Mouse (Mus musculus) heart, embryonic 15.5 days (tissue): ENCODE measurements at regions not wholly inside any gene's neighbourhood (a gene's known extent, or its start where the extent isn't known, plus 50 kb on each side); places are given as distances from the start of the nearest gene placed in this dataset.

Experiments
- ATAC-seq: fragments of 200-750 bp; cut with Nextera tagmentation; replicated peaks from 2 replicates; pipeline ENCODE4 v1.8.0; 2017; ENCODE audit warnings: low read depth, moderate TSS enrichment; ENCODE audit not compliant: insufficient number of reproducible peaks, insufficient read depth, low FRiP score
- H3K27ac ChIP-seq: fragments of 300-500 bp; sonication (generic); 2 replicates; pipeline ENCODE4 v1.5.1; 2015; ENCODE audit warnings: mild to moderate bottlenecking, inconsistent platforms
- H3K27me3 ChIP-seq: fragments of 300-500 bp; sonication (generic); 2 replicates; pipeline ENCODE4 v1.6.1; 2015; ENCODE audit warnings: inconsistent platforms
- H3K36me3 ChIP-seq: fragments of 300-500 bp; sonication (generic); 2 replicates; pipeline ENCODE4 v1.6.1; 2015; ENCODE audit warnings: mild to moderate bottlenecking, inconsistent platforms
- H3K4me1 ChIP-seq: fragments of 300-500 bp; sonication (generic); replicated peaks from 2 replicates; pipeline ENCODE4 v1.6.1; 2015; ENCODE audit warnings: inconsistent platforms
- H3K4me2 ChIP-seq: fragments of 300-500 bp; sonication (generic); 2 replicates; pipeline ENCODE4 v1.6.1; 2015; ENCODE audit warnings: inconsistent platforms, mild to moderate bottlenecking, moderate library complexity
- H3K4me3 ChIP-seq: fragments of 300-500 bp; sonication (generic); 2 replicates; pipeline ENCODE4 v1.5.1; 2015; ENCODE audit warnings: mild to moderate bottlenecking, inconsistent platforms
- H3K9ac ChIP-seq: fragments of 300-500 bp; sonication (generic); 2 replicates; pipeline ENCODE4 v1.6.1; 2015; ENCODE audit warnings: mild to moderate bottlenecking, inconsistent platforms
- H3K9me3 ChIP-seq: fragments of 300-500 bp; sonication (generic); replicated peaks from 2 replicates; pipeline ENCODE4 v1.6.1; 2016; ENCODE audit warnings: inconsistent platforms
- WGBS: fragments of 180-500 bp; shearing (Covaris S2); methylation state at CpG from one replicate; pipeline ENCODE4 v1.1.7; 2015; ENCODE audit warnings: mixed read lengths; 5-methylcytosine and 5-hydroxymethylcytosine counted together

DNA sequence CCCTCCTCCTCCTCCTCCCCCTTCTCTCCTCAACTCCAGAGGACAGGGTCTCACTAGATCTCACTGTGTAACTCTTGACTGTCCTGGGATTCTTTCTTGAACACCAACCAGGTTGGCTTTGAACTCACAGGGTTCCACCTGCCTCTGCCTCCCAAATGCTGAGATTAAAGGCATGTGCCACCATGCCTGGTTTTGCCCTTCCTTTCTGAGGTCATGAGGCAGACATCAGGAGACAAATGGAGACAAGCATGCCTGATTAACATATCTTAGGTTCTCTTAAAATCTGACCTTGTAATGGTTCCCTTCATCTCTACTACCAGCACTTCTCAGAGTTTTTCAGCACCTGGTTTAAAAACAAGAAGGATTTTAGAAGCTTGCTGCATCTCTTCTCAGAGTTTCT is 143.5 kb downstream of the Gm10260 start:
- Histone ChIP-seq H3K27me3 (no peaks in the 10 kb centered on the region), H3K4me1 (peaks cover 12% of the 10 kb centered on the region), H3K9ac (no peak overlapping the region), H3K27ac (no peak overlapping the region), H3K36me3 (no peaks in the 10 kb centered on the region), H3K4me2 (no peak overlapping the region), H3K4me3 (no peak overlapping the region), H3K9me3 (no peaks in the 10 kb centered on the region)
- no peak for ATAC-seq

DNA sequence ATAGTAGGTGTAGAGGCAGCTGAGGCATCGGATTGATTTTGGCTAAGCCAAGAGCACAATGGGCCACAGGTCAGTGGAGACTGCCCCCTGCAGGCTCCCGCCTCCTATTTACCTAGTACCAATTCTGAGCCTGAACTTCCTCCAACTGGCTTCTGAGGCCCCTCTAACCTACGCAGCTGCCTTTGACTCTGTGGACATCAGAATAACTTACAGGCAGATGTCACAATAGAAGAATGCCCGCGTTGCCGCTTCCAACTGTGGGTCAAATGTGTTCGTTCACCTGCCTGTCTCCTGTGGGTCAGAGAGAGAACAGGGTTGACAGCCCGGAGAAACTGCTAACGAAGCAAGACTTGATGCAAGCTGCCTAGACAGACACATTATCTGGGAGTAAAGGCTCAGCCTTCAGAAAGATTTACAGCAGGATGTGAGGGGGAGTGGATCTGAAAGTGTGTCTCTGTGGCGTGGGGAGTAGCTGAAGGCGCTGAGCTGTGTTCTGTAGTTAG is 153.2 kb downstream of the Gm10260 start:
- no peaks in the 10 kb centered on the region for H3K9me3 ChIP-seq
- WGBS = 31% methylated on average over 11 of the region's 11 CpGs
- ATAC-seq = no peak

DNA sequence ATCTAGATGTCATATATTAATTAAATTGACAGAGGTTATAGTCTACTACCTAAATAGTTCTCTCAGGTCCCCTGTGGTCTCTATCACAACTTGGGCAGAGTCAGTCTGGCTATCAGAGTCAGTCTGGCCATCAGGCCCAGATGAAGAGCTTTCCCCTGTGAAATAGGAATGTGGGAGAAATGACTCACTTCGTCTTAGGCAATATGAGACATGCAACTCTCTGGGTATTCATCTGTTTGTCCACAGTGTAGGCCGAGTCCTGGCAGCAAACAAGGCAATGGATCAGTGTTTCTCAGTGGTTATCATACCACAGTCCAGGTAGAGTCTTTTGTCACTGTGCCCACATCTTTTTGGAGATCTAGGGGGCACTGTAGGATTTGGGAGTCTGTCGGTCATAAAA is 156.0 kb downstream of the Gm10260 start:
- no peak overlapping the region for H3K27ac ChIP-seq
- no peaks in the 10 kb centered on the region for H3K27me3 ChIP-seq
- no peaks in the 10 kb centered on the region for H3K36me3 ChIP-seq
- no peak overlapping the region for H3K4me3 ChIP-seq
- H3K9ac ChIP-seq = no peak overlapping the region
- ATAC-seq = no peak
- H3K4me1 ChIP-seq = peaks cover 4% of the 10 kb centered on the region; the same call in 1 of the 2 replicates
- no peaks in the 10 kb centered on the region for H3K9me3 ChIP-seq
- WGBS = 74% methylated on average over 3 of the region's 3 CpGs
- no peak overlapping the region for H3K4me2 ChIP-seq

More for the DNA sequence above, 153.2 kb downstream of the Gm10260 start:
- Histone ChIP-seq H3K4me2 (no peak overlapping the region), H3K27ac (no peak overlapping the region), H3K4me3 (no peak overlapping the region), H3K36me3 (no peaks in the 10 kb centered on the region), H3K27me3 (no peaks in the 10 kb centered on the region), H3K9ac (no peak overlapping the region), H3K4me1 (peaks cover under 1% of the 10 kb centered on the region; the same call in 1 of the 2 replicates)

DNA sequence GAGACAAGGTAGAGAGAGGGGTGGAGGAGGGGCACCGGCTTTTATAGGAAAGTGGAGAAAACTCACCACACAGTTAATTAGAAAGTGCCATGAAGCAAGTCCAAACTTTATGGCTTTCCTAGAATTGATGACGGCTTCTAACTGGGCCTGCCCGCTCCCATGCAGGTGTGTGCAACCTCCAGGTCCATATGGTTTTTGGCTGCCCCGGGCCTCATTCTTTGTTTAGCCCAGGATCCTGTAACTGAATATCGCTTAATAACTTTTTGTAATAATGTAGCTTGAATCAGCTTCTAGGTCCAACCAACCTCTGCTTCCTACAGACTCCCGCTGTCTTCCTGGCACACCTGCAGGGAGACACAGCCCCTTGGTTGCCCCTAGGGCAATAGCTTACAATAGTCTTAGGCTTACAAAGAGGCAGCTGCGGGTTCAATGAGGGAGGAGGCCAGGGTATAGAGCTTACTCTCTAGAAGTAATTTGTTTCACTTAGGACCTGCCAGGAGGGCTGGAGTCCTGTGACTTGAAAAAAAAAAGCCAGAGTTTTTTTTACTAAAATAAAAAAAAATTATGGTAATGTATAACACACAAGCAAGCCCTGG is 159.2 kb downstream of the Gm10260 start:
- H3K4me2 ChIP-seq = no peak overlapping the region
- H3K4me1 ChIP-seq = peaks cover 4% of the 10 kb centered on the region; the same call in 1 of the 2 replicates
- H3K9me3 ChIP-seq = no peaks in the 10 kb centered on the region
- WGBS = 93% methylated on average over 7 of the region's 7 CpGs
- no peaks in the 10 kb centered on the region for H3K27me3 ChIP-seq
- no peak overlapping the region for H3K27ac ChIP-seq
- no peak overlapping the region for H3K9ac ChIP-seq
- ATAC-seq = no peak
- no peak overlapping the region for H3K4me3 ChIP-seq
- H3K36me3 ChIP-seq = no peaks in the 10 kb centered on the region

DNA sequence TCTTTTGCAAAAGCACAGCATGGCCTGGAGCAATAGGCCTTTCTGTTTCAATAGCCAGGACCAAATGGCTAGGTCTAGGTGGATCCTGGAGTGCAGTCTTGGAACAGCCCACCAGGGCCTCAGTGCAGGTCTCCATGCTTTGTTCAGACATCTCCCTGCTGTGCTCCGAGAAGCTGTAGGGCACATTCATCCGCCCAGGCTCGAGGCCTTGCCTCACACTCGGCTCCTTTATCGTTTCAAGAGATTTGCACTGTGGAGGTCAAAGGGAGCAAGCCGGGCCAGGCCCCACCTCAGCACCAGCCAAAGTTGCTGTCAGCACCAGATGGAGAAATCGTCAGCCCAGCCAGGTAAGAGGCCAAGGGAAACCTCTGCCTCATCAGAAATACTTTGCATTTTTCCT is 160.3 kb downstream of the Gm10260 start:
- Histone ChIP-seq H3K9me3 (no peaks in the 10 kb centered on the region), H3K27ac (no peak overlapping the region), H3K27me3 (no peaks in the 10 kb centered on the region), H3K9ac (no peak overlapping the region), H3K36me3 (no peaks in the 10 kb centered on the region), H3K4me1 (peaks cover 4% of the 10 kb centered on the region; the same call in 1 of the 2 replicates), H3K4me3 (no peak overlapping the region), H3K4me2 (no peak overlapping the region)
- no peak for ATAC-seq
- WGBS = 58% methylated on average over 7 of the region's 7 CpGs

DNA sequence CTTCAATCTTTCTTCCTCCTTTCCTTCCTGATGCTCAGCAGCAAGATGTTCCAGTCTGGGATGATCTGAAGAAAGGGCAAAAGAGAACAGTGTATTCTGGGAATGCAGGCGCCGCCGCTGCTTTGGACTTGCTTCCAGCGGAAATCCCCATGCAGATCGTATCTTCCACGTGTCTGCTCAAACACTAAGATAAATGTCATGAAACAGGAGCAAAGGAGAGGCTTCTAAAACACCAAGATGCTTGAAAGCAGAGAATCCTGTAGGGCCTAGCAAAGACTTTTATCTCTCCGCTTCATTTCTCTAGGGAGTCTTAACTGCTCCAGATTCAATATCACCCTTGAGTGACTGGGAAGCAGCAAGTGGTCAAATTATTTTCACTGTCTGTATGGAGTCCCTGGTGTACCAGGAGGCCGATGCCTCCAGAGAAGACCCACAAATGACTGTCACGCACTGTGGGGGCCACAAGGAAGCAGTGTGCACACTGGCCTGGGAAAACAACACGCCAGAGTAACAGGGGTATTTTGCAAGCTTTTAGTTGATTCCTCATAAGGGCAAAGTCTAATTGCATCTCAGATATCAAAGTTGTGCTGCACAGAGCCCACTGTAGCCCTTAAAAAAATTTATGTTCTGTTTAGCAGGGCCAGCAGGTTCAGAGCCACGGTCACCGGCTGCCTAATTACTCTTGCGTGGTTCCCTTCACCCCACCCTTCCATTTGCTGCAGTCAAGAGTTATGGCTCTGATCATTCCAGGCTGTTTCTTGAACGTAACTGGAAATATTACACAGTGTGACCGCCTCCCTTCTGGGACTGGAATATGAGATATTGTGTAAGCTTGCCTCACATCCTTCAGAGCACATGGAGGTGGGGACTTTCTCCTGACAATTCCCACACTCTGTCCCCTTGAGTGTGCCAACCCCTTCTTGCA is 161.7 kb downstream of the Gm10260 start:
- no peak overlapping the region for H3K4me3 ChIP-seq
- H3K27me3 ChIP-seq = no peaks in the 10 kb centered on the region
- H3K9me3 ChIP-seq = no peaks in the 10 kb centered on the region
- no peak overlapping the region for H3K9ac ChIP-seq
- H3K36me3 ChIP-seq = no peaks in the 10 kb centered on the region
- no peak for ATAC-seq
- peaks cover 4% of the 10 kb centered on the region; the same call in 1 of the 2 replicates for H3K4me1 ChIP-seq
- WGBS = 66% methylated on average over 15 of the region's 15 CpGs
- no peak overlapping the region for H3K27ac ChIP-seq
- no peak overlapping the region for H3K4me2 ChIP-seq

DNA sequence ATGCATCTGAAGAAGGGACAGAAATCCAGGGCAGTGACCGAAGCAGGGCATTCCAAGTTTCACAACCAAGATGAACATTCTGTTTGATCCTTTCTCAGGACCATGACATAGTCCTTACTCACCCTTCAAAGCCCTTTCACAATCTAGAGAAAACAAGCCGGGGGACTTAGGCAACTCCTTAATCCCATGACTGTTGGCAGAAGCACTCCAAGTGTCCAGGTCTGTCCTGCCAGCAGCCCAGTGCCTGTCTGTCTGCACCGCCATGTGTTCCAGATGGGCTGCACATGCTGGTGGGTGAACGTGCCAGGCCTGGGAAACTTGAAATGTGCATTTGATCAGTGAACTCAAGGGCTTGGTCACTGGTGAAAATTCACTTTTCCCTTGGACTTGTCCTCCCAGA is 165.6 kb downstream of the Gm10260 start:
- H3K36me3 ChIP-seq = no peaks in the 10 kb centered on the region
- no peak overlapping the region for H3K27ac ChIP-seq
- no peak overlapping the region for H3K4me3 ChIP-seq
- no peak overlapping the region for H3K9ac ChIP-seq
- no peaks in the 10 kb centered on the region for H3K27me3 ChIP-seq
- no peak overlapping the region for H3K4me2 ChIP-seq
- no peaks in the 10 kb centered on the region for H3K4me1 ChIP-seq
- no peaks in the 10 kb centered on the region for H3K9me3 ChIP-seq
- no peak for ATAC-seq
- 78% methylated on average over 4 of the region's 4 CpGs for WGBS

DNA sequence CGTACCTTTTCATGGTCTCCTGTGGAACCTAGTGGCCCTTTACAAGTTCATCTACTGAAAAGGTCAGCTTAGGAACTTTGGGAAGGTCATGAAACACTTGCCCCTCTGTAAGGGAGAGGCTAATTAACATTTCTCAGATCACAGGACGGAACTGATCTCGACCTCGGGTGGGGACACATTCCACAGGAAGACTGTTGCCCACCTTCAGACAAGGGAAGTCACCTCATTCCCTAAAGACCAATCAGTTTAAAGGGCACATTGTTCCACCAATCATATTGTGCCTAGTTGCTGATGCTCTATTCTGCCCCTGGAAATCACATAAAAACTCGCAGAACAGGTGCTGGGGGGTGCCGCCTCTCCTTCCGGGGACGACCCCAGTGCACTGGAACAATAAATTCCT is 170.8 kb downstream of the Gm10260 start:
- ATAC-seq = no peak
- 79% methylated on average over 8 of the region's 8 CpGs for WGBS
- H3K4me2 ChIP-seq = no peak overlapping the region
- no peaks in the 10 kb centered on the region for H3K4me1 ChIP-seq
- H3K4me3 ChIP-seq = no peak overlapping the region
- no peak overlapping the region for H3K27ac ChIP-seq
- H3K9ac ChIP-seq = no peak overlapping the region
- no peaks in the 10 kb centered on the region for H3K9me3 ChIP-seq
- no peaks in the 10 kb centered on the region for H3K36me3 ChIP-seq
- H3K27me3 ChIP-seq = no peaks in the 10 kb centered on the region

DNA sequence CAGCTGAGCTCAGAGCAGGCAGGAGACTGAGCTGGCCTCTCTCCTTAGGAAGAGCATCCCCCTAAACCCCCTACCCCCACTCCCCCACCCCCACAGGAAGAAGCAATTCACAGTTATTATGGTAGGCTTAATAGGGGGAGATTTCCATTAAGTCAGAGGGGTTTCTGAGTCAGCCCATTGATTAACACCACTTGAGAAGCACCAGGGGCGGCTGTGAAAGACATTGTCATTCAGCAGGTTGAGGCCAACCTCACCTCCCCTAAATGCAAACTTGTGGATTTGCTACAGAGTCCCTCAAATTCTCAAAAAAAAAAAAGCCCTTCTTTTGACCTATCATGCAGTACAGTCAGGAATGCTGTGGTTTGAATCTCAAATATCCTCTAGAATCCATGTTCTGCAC is 172.3 kb downstream of the Gm10260 start:
- Histone ChIP-seq H3K36me3 (no peaks in the 10 kb centered on the region), H3K27ac (no peak overlapping the region), H3K4me3 (no peak overlapping the region), H3K27me3 (no peaks in the 10 kb centered on the region), H3K4me1 (no peaks in the 10 kb centered on the region), H3K4me2 (no peak overlapping the region), H3K9ac (no peak overlapping the region), H3K9me3 (no peaks in the 10 kb centered on the region)
- 61% methylated on average over 1 of the region's 1 CpGs for WGBS
- no peak for ATAC-seq

DNA sequence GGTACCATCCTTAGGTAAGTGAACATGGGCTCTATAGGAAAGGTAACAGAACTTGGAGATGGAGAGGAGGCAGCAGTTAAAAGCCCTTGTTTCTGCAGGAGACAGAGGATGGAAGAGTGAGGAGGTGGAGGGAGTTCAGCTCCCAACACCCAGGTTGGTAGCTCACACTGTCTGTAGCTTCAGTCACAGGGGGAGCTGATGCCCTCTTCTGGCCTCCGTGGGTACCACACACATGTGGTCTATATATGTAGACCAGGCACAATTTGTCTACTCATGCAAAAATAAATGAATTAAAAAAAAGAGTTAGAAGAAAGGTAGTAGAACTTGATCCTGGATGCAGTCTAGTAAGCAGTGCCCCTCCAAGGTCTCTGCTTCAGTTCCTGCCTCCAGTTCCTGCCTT is 173.3 kb downstream of the Gm10260 start:
- H3K36me3 ChIP-seq = no peaks in the 10 kb centered on the region
- no peaks in the 10 kb centered on the region for H3K27me3 ChIP-seq
- H3K9ac ChIP-seq = no peak overlapping the region
- ATAC-seq = no peak
- no peak overlapping the region for H3K27ac ChIP-seq
- WGBS = 81% methylated on average over 1 of the region's 1 CpGs
- H3K9me3 ChIP-seq = no peaks in the 10 kb centered on the region
- no peak overlapping the region for H3K4me2 ChIP-seq
- no peaks in the 10 kb centered on the region for H3K4me1 ChIP-seq
- H3K4me3 ChIP-seq = no peak overlapping the region

DNA sequence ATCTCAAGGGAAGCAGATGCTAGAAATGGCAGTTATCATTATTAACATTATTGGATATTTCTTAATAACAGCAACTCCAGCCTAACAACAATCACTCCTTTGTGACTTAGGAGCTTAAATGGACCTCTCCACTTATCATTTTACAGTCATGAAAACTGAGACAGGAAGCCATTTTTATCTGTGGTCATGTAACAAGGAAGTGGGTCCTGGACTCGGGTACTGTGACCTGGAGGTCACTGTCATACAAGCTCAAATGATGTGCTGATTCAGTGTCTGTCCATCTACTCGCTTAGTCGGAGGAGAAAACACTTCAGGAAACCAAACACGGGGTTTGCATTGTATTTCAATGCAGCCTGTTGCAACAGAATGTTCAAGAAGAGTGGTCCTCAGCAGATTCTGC is 176.4 kb downstream of the Gm10260 start:
- Histone ChIP-seq H3K9me3 (no peaks in the 10 kb centered on the region), H3K9ac (no peak overlapping the region), H3K27ac (no peak overlapping the region), H3K4me2 (no peak overlapping the region), H3K4me1 (peaks cover 15% of the 10 kb centered on the region), H3K36me3 (no peaks in the 10 kb centered on the region), H3K27me3 (no peaks in the 10 kb centered on the region), H3K4me3 (no peak overlapping the region)
- WGBS = 64% methylated on average over 4 of the region's 4 CpGs
- ATAC-seq = no peak
